Mouse (Mus musculus): ENCODE measurements around the gene Dclre1a. TPM values are rescaled to one million over a fixed set of nuclear protein-coding genes. Genes with fewer than 3 reads are reported as not detected.

The Dclre1a gene
- polyA plus RNA-seq (2012; ENCODE audit: low replicate concordance): 0.22 and 1.7 TPM in 2 replicates

GRCm38 (mm10) chr19:56547456-56548229, at the start of gene Dclre1a:
Dclre1a (minus strand) TSS chr19:56548222.

GRCm38 (mm10) chr19:56548230-56549032, 409 bp upstream of the Dclre1a start, which contains the start of gene Nhlrc2:
Nhlrc2 (plus strand) TSS chr19:56548261.

Other genes starting within 250 kb of the Dclre1a start
- gene Nrap, start 158.2 kb downstream of the Dclre1a start, polyA plus RNA-seq (2012; ENCODE audit: low replicate concordance): 0.03 and 0.09 TPM in 2 replicates
- 4.1 and 8.2 TPM in 2 replicates for gene Casp7, start 151.1 kb downstream of the Dclre1a start, polyA plus RNA-seq (2012; ENCODE audit: low replicate concordance)
- gene Plekhs1, start 86.6 kb downstream of the Dclre1a start, polyA plus RNA-seq (2012; ENCODE audit: low replicate concordance): 0.09 TPM in 1 of 2 replicates, not detected in the other
- gene Nhlrc2, start within 50 bp of the Dclre1a start, polyA plus RNA-seq (2012; ENCODE audit: low replicate concordance): 5.2 and 8.6 TPM in 2 replicates
- gene Adrb1, start 174.0 kb upstream of the Dclre1a start, polyA plus RNA-seq (2012; ENCODE audit: low replicate concordance): 10.7 and 17.2 TPM in 2 replicates